In the genomic region with DNA sequence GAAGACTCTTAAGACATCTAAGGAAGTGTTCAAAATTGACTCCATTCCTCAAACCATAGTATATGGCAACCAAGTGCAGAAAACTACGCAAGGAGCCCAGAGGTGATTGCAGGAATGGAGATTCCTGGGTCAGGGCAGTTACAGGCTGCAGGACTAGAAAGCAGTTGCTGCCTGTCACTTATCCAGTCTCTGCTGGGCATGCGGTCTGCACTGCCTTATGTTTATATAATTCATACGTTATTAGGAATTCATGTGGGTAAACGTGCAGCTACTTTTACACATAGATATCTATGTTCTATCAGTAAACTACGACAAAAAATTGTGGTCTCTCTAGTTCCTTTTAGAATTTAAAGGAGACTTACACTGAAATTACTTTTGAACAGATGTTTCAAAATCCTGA, we compare ENCODE assay signal across 19 mouse cellular contexts. TPM values are rescaled to one million over a fixed set of nuclear protein-coding genes. Genes with fewer than 3 reads are reported as not detected.
DNase-seq lines count a peak whose midpoint lies in the region; ATAC-seq and TF ChIP-seq lines count a peak whose summit lies in the region.
"Had no signal": no experiment of that assay in that cellular context is flagged by ENCODE, and none has a peak within 500 bp of the region (broad histone marks: within the 10 kb centered on the region; RNA-seq: fewer than 3 reads in every experiment).

No protein-coding gene starts in this region.

- H3K9me3 ChIP-seq in stomach, embryonic 14.5 days (ENCODE audit: control insufficient read depth, low read depth, low read length), result no peaks in the 10 kb centered on the region
- H3K9me3 ChIP-seq in stomach, postnatal 0 days (ENCODE audit: control insufficient read depth, low read length), result no peaks in the 10 kb centered on the region
- H3K9me3 ChIP-seq: embryonic facial prominence, embryonic 15.5 days; forebrain, embryonic 15.5 days; heart, embryonic 13.5 days; hindbrain, embryonic 13.5 days had no signal

- H3K4me2 ChIP-seq in stomach, embryonic 14.5 days (replicated peaks; ENCODE audit: low read depth, low read length), result no peak overlapping the region
- H3K4me2 ChIP-seq in stomach, postnatal 0 days (replicated peaks; ENCODE audit: low read depth), result no peak overlapping the region
- H3K4me2 ChIP-seq: embryonic facial prominence, embryonic 15.5 days; forebrain, embryonic 15.5 days; heart, embryonic 13.5 days; hindbrain, embryonic 13.5 days had no signal

- WGBS in stomach, embryonic 14.5 days, result 32% methylated on average over 5 of the region's 5 CpGs
- 27% methylated on average over 5 of the region's 5 CpGs for WGBS in stomach, postnatal 0 days

- H3K4me3 ChIP-seq in stomach, embryonic 14.5 days (ENCODE audit: low read depth, low read length), result no peak overlapping the region
- no peak overlapping the region for H3K4me3 ChIP-seq in stomach, postnatal 0 days (ENCODE audit: low read depth, low read length)
- H3K4me3 ChIP-seq: embryonic facial prominence, embryonic 15.5 days; forebrain, embryonic 15.5 days; heart, embryonic 13.5 days; hindbrain, embryonic 13.5 days had no signal

- ATAC-seq in stomach, embryonic 14.5 days (ENCODE audit: insufficient number of reproducible peaks, insufficient read depth, low FRiP score, low read depth), result no peak
- no peak for ATAC-seq in stomach, postnatal 0 days (ENCODE audit: low FRiP score, low TSS enrichment)
- ATAC-seq in hematopoietic stem cell, adult 5-6 weeks (replicated peaks in 1 of 2; ENCODE audit: insufficient read depth in 1 of 2, low FRiP score in 2 of 2, low TSS enrichment in 1 of 2, low read depth in 1 of 2, poor library complexity in 2 of 2, severe bottlenecking in 2 of 2), result peak; percentile 52 to 77
- ATAC-seq: forebrain, embryonic 15.5 days had no signal

- no peaks in the 10 kb centered on the region for H3K27me3 ChIP-seq in stomach, embryonic 14.5 days (ENCODE audit: control insufficient read depth, insufficient read depth, low read length)
- no peaks in the 10 kb centered on the region for H3K27me3 ChIP-seq in stomach, postnatal 0 days (ENCODE audit: control insufficient read depth, insufficient read depth, low read length)
- H3K27me3 ChIP-seq: embryonic facial prominence, embryonic 15.5 days; forebrain, embryonic 15.5 days; heart, embryonic 13.5 days; hindbrain, embryonic 13.5 days had no signal

- peaks cover 16% of the 10 kb centered on the region for H3K4me1 ChIP-seq in stomach, embryonic 14.5 days (ENCODE audit: control insufficient read depth, insufficient read depth, low read length)
- H3K4me1 ChIP-seq in stomach, postnatal 0 days (replicated peaks; ENCODE audit: control insufficient read depth, insufficient read depth), result no peaks in the 10 kb centered on the region
- H3K4me1 ChIP-seq: embryonic facial prominence, embryonic 15.5 days; forebrain, embryonic 15.5 days; hindbrain, embryonic 13.5 days had no signal

- H3K27ac ChIP-seq in stomach, embryonic 14.5 days (ENCODE audit: low read length), result peak overlapping the region; percentile 16; the same call in 1 of the 2 replicates
- H3K27ac ChIP-seq in stomach, postnatal 0 days (replicated peaks), result no peak overlapping the region
- H3K27ac ChIP-seq: forebrain, embryonic 15.5 days; heart, embryonic 13.5 days; hindbrain, embryonic 13.5 days; hindbrain, postnatal 0 days had no signal

- no peak for TF ChIP-seq CTCF in stomach, postnatal 0 days (IDR thresholded peaks at IDR 0.05; ENCODE audit: low read depth)

- H3K36me3 ChIP-seq in stomach, embryonic 14.5 days (ENCODE audit: control insufficient read depth, insufficient read depth, low read length), result 0 out of 2 replicates have a peak, but pooled peaks cover 4% of the 10 kb centered on the region
- peaks cover under 1% of the 10 kb centered on the region; the same call in 1 of the 2 replicates for H3K36me3 ChIP-seq in stomach, postnatal 0 days (ENCODE audit: control insufficient read depth, insufficient read depth, low read length)
- H3K36me3 ChIP-seq: forebrain, embryonic 15.5 days; hindbrain, embryonic 13.5 days had no signal

- TF ChIP-seq EP300 in stomach, postnatal 0 days (optimal IDR thresholded peaks at IDR 0.05), result no peak

- intact Hi-C loops in heart, postnatal 36 days (cut with DNase I), result no loop called here
- intact Hi-C loops in left cerebral cortex, postnatal 10 days (cut with DNase I), result no loop called here

- peak; percentile 18 for DNase-seq in heart, adult 11 months
- no peak for DNase-seq in heart, postnatal 36 days
- DNase-seq in stomach, postnatal 0 days (ENCODE audit: low spot score), result no peak
- no peak for DNase-seq in left cerebral cortex, postnatal 10 days (ENCODE audit: extremely low spot score in 1 of 2, low spot score in 2 of 2)
- no peak for DNase-seq in urinary bladder, postnatal 4 days (ENCODE audit: low spot score in 2 of 2)
- DNase-seq: adrenal gland, adult 2 months; adrenal gland, postnatal 25 days; cerebellum, adult 2 months; cerebellum, postnatal 10 days; gastrocnemius, postnatal 25 days; heart, postnatal 4 days; kidney, adult 11 months had no signal

- H3K9ac ChIP-seq in stomach, embryonic 14.5 days (replicated peaks; ENCODE audit: low read depth, low read length), result no peak overlapping the region
- no peak overlapping the region for H3K9ac ChIP-seq in stomach, postnatal 0 days (ENCODE audit: low read length)
- H3K9ac ChIP-seq: embryonic facial prominence, embryonic 15.5 days; forebrain, embryonic 15.5 days; heart, embryonic 13.5 days; hindbrain, embryonic 13.5 days had no signal

RNA-seq across cellular contexts. Expression of a gene that starts 46.2 kb away (rescaled TPM):
- 10 to 100 TPM; 31.5 to 40.4 TPM for total RNA-seq in heart, postnatal 36 days (2021)
- 96.9 and 115 TPM in 2 replicates for polyA plus RNA-seq in stomach, embryonic 14.5 days (2014; fragmentation: Nextera tagmentation; extraction: Ambion mirVana)
- 53.1 and 55.6 TPM in 2 replicates for polyA plus RNA-seq in stomach, postnatal 0 days (2015; fragmentation: Nextera tagmentation; extraction: Ambion mirVana)
- 19.0 and 22.5 TPM in 2 replicates for total RNA-seq in hematopoietic stem cell, adult 5-6 weeks (2017)
- total RNA-seq in left cerebral cortex, postnatal 10 days (2021), result 10 to 100 TPM; 15.5 to 16.3 TPM

Comparison
In these comparisons a context has a peak if more than half of its experiments do, and no peak if none do; other contexts are left out.
1. ATAC-seq: peak in hematopoietic stem cell, adult 5-6 weeks (2 of 2); none in stomach, embryonic 14.5 days (single experiment) and stomach, postnatal 0 days (single experiment).